Mouse (Mus musculus) frontal cortex, adult 2 months (tissue): ENCODE results near the gene Abcc1. TPM values are rescaled to one million over a fixed set of nuclear protein-coding genes. Genes with fewer than 3 reads are reported as not detected.

Source experiments
- DNase-seq, 2 experiments: peaks; one replicate each; pipeline ENCODE4 v3.0.0; 2022; ENCODE audit warnings: low spot score in 1 of 2; ENCODE audit errors: extremely low spot score in 1 of 2
- polyA plus RNA-seq: library from polyadenylated mRNA; depleted of rRNA; stranded (reverse); fragments of >200 nt; gene quantifications from 2 replicates; pipeline ENCODE4 v1.2.3, GENCODE M21; 2012

Abcc1 gene
- polyA plus RNA-seq, 1 experiment, result 15.8 TPM

- DNase-seq, result no peak
Observed at GRCm38 (mm10) chr16:14438561-14438960, 77.2 kb downstream of the Abcc1 start.

GRCm38 (mm10) chr16:14439081-14439480 lies 77.7 kb downstream of the Abcc1 start:
- DNase-seq, result no peak

- no peak for DNase-seq
Observed at GRCm38 (mm10) chr16:14439801-14440614, 78.7 kb downstream of the Abcc1 start.

GRCm38 (mm10) chr16:14444059-14444855 lies 82.9 kb downstream of the Abcc1 start:
- DNase-seq, result no peak

GRCm38 (mm10) chr16:14445197-14445596 lies 83.8 kb downstream of the Abcc1 start:
- DNase-seq, result peak in 1 of 2 experiments; percentile 12

- no peak for DNase-seq
Observed at GRCm38 (mm10) chr16:14447366-14447765, 86.0 kb downstream of the Abcc1 start.

- DNase-seq, result no peak
Observed at GRCm38 (mm10) chr16:14448307-14448706, 86.9 kb downstream of the Abcc1 start.

- DNase-seq, result peak; percentile 26 to 74
Observed at GRCm38 (mm10) chr16:14449861-14450260, 88.5 kb downstream of the Abcc1 start.

GRCm38 (mm10) chr16:14451374-14452046 lies 90.2 kb downstream of the Abcc1 start:
- peak in 1 of 2 experiments; percentile 31 for DNase-seq

GRCm38 (mm10) chr16:14462535-14462934 lies 101.2 kb downstream of the Abcc1 start:
- DNase-seq, result no peak

- DNase-seq, result no peak
Observed at GRCm38 (mm10) chr16:14465016-14465415, 103.7 kb downstream of the Abcc1 start.

GRCm38 (mm10) chr16:14468351-14468750 lies 107.0 kb downstream of the Abcc1 start:
- DNase-seq, result no peak

GRCm38 (mm10) chr16:14468841-14469240 lies 107.5 kb downstream of the Abcc1 start:
- DNase-seq, result no peak

- no peak for DNase-seq
Observed at GRCm38 (mm10) chr16:14472171-14472570, 110.8 kb downstream of the Abcc1 start.

- no peak for DNase-seq
Observed at GRCm38 (mm10) chr16:14473686-14474085, 112.3 kb downstream of the Abcc1 start.

- DNase-seq, result no peak
Observed at GRCm38 (mm10) chr16:14475001-14475400, 113.6 kb downstream of the Abcc1 start.

GRCm38 (mm10) chr16:14476056-14476455 lies 114.7 kb downstream of the Abcc1 start:
- no peak for DNase-seq

- DNase-seq, result no peak
Observed at GRCm38 (mm10) chr16:14476701-14477400, 115.5 kb downstream of the Abcc1 start.

- no peak for DNase-seq
Observed at GRCm38 (mm10) chr16:14477510-14478300, 116.3 kb downstream of the Abcc1 start.

GRCm38 (mm10) chr16:14479641-14480040 lies 118.3 kb downstream of the Abcc1 start:
- no peak for DNase-seq
